Mouse (Mus musculus): ENCODE results near the gene Trmt1.
"Not testable (repeated sequence)": the region's sequence is repeated elsewhere in the genome, so short reads cannot be mapped to it uniquely, and the experiment has no call there.

Trmt1 gene

GRCm38 (mm10) chr8:84659936-84660818 is 25.9 kb upstream of the Trmt1 start:
- DNase-seq = peak; percentile 81

GRCm38 (mm10) chr8:84660819-84661457 is 25.2 kb upstream of the Trmt1 start:
- peak; percentile 64 for DNase-seq

- DNase-seq = peak; percentile 71
Observed at GRCm38 (mm10) chr8:84661458-84661871, 24.6 kb upstream of the Trmt1 start.

- peak; percentile 81 for DNase-seq
Observed at GRCm38 (mm10) chr8:84661961-84662571, 24.0 kb upstream of the Trmt1 start.

GRCm38 (mm10) chr8:84662581-84663065 is 23.5 kb upstream of the Trmt1 start, which contains the start of gene Ier2:
Ier2 (minus strand) TSS chr8:84662852.
- peak; percentile 89 for DNase-seq

GRCm38 (mm10) chr8:84663483-84664327 is 22.4 kb upstream of the Trmt1 start:
- peak; percentile 89 for DNase-seq

GRCm38 (mm10) chr8:84664566-84665384 is 21.3 kb upstream of the Trmt1 start:
- DNase-seq = peak; percentile 80

GRCm38 (mm10) chr8:84665385-84665893 is 20.7 kb upstream of the Trmt1 start:
- DNase-seq = no peak

- DNase-seq = no peak
Observed at GRCm38 (mm10) chr8:84668081-84668480, 18.0 kb upstream of the Trmt1 start.

- no peak for DNase-seq
Observed at GRCm38 (mm10) chr8:84668731-84669485, 17.2 kb upstream of the Trmt1 start.

- DNase-seq = not testable (repeated sequence)
Observed at GRCm38 (mm10) chr8:84670295-84671006, 15.7 kb upstream of the Trmt1 start.

GRCm38 (mm10) chr8:84677305-84677704 is 8.8 kb upstream of the Trmt1 start:
- DNase-seq = no peak

- DNase-seq = no peak
Observed at GRCm38 (mm10) chr8:84681476-84681875, 4.6 kb upstream of the Trmt1 start.

GRCm38 (mm10) chr8:84682257-84682656 is 3.9 kb upstream of the Trmt1 start:
- no peak for DNase-seq

GRCm38 (mm10) chr8:84684537-84684936 is 1.6 kb upstream of the Trmt1 start:
- no peak for DNase-seq

- peak; percentile 67 for DNase-seq
Observed at GRCm38 (mm10) chr8:84687003-84687704, 1.0 kb downstream of the Trmt1 start.

- peak; percentile 94 for DNase-seq
Observed at GRCm38 (mm10) chr8:84687705-84688100, 1.6 kb downstream of the Trmt1 start, which contains the start of gene Nacc1. Nacc1 (minus strand) TSS chr8:84687862.

- DNase-seq = peak; percentile 85
Observed at GRCm38 (mm10) chr8:84689091-84689915, 3.2 kb downstream of the Trmt1 start.

Measured in thymus, postnatal 4 days (tissue).